Mouse (Mus musculus) kidney, embryonic 16.5 days (tissue): ENCODE measurements around the gene Slc37a3. TPM values are rescaled to one million over a fixed set of nuclear protein-coding genes. Genes with fewer than 3 reads are reported as not detected.
A peak's percentile ranks its signal among the peaks of the same experiment; 100 is the strongest.

Experiments
- ATAC-seq: fragments of 200-750 bp; cut with Nextera tagmentation; 2 replicates; pipeline ENCODE4 v1.8.0; 2017; ENCODE audit warnings: moderate TSS enrichment; ENCODE audit not compliant: low FRiP score, low TSS enrichment
- H3K27ac ChIP-seq: fragments of 300-500 bp; sonication (generic); 2 replicates; pipeline ENCODE4 v1.5.1; 2014; ENCODE audit warnings: low read length
- H3K27me3 ChIP-seq: fragments of 300-500 bp; sonication (generic); 2 replicates; pipeline ENCODE4 v1.6.1; 2014; ENCODE audit warnings: low read length, control low read depth, mixed read lengths; ENCODE audit not compliant: insufficient read depth
- H3K36me3 ChIP-seq: fragments of 300-500 bp; sonication (generic); 2 replicates; pipeline ENCODE4 v1.6.1; 2014; ENCODE audit warnings: low read length, control low read depth, mixed read lengths; ENCODE audit not compliant: insufficient read depth
- H3K4me1 ChIP-seq: fragments of 300-500 bp; sonication (generic); 2 replicates; pipeline ENCODE4 v1.6.1; 2014; ENCODE audit warnings: low read length, control low read depth, mixed read lengths; ENCODE audit not compliant: insufficient read depth
- H3K4me2 ChIP-seq: fragments of 300-500 bp; sonication (generic); replicated peaks from 2 replicates; pipeline ENCODE4 v1.6.1; 2014; ENCODE audit warnings: low read depth, low read length
- H3K4me3 ChIP-seq: fragments of 300-500 bp; sonication (generic); 2 replicates; pipeline ENCODE4 v1.5.1; 2014; ENCODE audit warnings: mild to moderate bottlenecking, low read length
- H3K9ac ChIP-seq: fragments of 300-500 bp; sonication (generic); replicated peaks from 2 replicates; pipeline ENCODE4 v1.6.1; 2014; ENCODE audit warnings: low read length
- H3K9me3 ChIP-seq: fragments of 300-500 bp; sonication (generic); 2 replicates; pipeline ENCODE4 v1.6.1; 2016; ENCODE audit warnings: low read length, control low read depth
- WGBS: fragments of 180-500 bp; shearing (Covaris S2); extraction: QIAGEN DNeasy Blood & Tissue Kit; methylation state at CpG from one replicate; pipeline ENCODE4 v1.1.7; 2014; 5-methylcytosine and 5-hydroxymethylcytosine counted together
- polyA plus RNA-seq: library from polyadenylated mRNA; unstranded; fragments of >200 nt; fragmentation: Nextera tagmentation; extraction: Ambion mirVana; gene quantifications from 2 replicates; pipeline ENCODE4 v1.2.1, GENCODE M21; 2015

Slc37a3 gene
- polyA plus RNA-seq, 1 experiment from 2014 or later = 57.7 TPM

DNA sequence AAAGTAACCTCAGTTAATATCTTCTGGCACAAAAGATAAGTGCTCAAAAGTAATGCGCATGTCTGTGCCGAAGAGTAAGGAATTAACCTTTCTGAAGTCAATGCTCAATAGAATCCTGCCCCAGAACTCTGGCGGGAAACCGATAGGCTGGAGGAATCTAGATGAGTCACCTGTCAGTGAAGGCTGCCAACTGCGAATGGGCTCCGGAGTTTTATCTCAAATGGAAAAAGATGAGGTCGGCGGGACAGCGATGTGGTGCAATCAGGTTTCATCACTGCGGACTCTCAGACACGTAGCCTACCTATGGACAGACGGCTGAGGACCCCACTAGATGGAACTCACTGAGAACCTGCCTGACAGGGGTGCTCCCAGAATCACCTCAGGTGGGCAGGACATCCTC is 63.0 kb downstream of the Slc37a3 start:
- Histone ChIP-seq H3K27ac (no peak overlapping the region), H3K9ac (no peak overlapping the region), H3K27me3 (no peaks in the 10 kb centered on the region), H3K36me3 (no peaks in the 10 kb centered on the region), H3K4me1 (peaks cover 2% of the 10 kb centered on the region; the same call in 1 of the 2 replicates), H3K4me3 (no peak overlapping the region), H3K9me3 (no peaks in the 10 kb centered on the region), H3K4me2 (no peak overlapping the region)
- WGBS = 90% methylated on average over 12 of the region's 12 CpGs
- no peak for ATAC-seq

DNA sequence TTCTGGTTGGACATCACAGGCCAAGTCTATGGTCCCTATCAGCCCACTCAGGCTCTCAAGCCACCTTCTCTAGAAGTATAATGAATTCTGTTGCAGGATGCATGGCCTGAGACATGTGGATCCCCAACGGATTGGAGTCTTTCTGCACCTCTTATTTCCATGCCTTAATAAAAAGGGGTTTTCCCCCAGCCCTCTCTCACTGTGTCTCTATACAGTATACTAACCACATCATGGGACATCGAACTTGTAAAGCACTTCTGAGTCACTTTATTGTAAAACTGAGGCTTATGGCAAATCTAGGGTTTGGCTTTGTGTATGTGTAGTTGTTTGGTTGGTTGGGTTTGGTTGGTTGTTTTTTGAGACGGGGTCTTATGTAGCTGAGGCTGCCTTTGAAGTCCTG is 65.7 kb downstream of the Slc37a3 start:
- Histone ChIP-seq H3K4me1 (no peaks in the 10 kb centered on the region), H3K36me3 (no peaks in the 10 kb centered on the region), H3K9ac (no peak overlapping the region), H3K4me2 (no peak overlapping the region), H3K9me3 (no peaks in the 10 kb centered on the region; the same call in 1 of the 2 replicates), H3K27me3 (no peaks in the 10 kb centered on the region), H3K4me3 (no peak overlapping the region), H3K27ac (no peak overlapping the region)
- 92% methylated on average over 3 of the region's 3 CpGs for WGBS
- no peak for ATAC-seq

GRCm38 (mm10) chr6:39304371-39304874 is 73.1 kb downstream of the Slc37a3 start:
- no peak overlapping the region for H3K4me3 ChIP-seq
- WGBS = 28% methylated on average over 6 of the region's 6 CpGs
- H3K9me3 ChIP-seq = no peaks in the 10 kb centered on the region; the same call in 1 of the 2 replicates
- no peaks in the 10 kb centered on the region for H3K36me3 ChIP-seq
- no peak overlapping the region for H3K4me2 ChIP-seq
- peaks cover 13% of the 10 kb centered on the region for H3K4me1 ChIP-seq
- peak overlapping the region; percentile 84 for H3K27ac ChIP-seq
- H3K9ac ChIP-seq = 0 out of 2 replicates have a peak overlapping the region, but pooled peaks have one; percentile 41
- H3K27me3 ChIP-seq = no peaks in the 10 kb centered on the region
- ATAC-seq = peak; percentile 87

- Histone ChIP-seq H3K9ac (no peak overlapping the region), H3K9me3 (no peaks in the 10 kb centered on the region), H3K4me1 (peaks cover 13% of the 10 kb centered on the region), H3K4me3 (no peak overlapping the region), H3K4me2 (no peak overlapping the region), H3K36me3 (no peaks in the 10 kb centered on the region), H3K27ac (no peak overlapping the region), H3K27me3 (no peaks in the 10 kb centered on the region)
- 69% methylated on average over 3 of the region's 3 CpGs for WGBS
- no peak for ATAC-seq
Observed at GRCm38 (mm10) chr6:39301484-39301883, 76.0 kb downstream of the Slc37a3 start.

DNA sequence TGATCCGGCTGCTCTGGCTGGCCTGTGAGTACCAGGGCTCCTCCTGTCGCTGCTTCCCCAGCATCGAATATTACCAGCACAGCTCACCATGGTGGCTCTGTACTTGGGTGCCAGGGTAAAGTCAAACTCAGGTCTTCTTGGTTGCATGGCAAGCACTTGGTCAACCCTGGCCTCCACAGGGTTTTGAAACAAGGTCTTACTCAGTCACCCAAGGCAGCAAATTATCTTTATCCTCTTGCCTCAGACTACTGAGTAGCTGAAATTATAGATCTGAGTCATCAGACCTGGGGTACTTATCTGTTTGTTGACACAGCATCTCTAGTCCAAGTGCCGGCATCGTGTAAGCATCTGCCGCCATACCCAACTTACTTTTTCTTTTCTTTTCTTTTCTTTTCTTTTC is 80.4 kb downstream of the Slc37a3 start:
- no peaks in the 10 kb centered on the region for H3K9me3 ChIP-seq
- H3K4me3 ChIP-seq = no peak overlapping the region
- no peak overlapping the region for H3K9ac ChIP-seq
- H3K4me1 ChIP-seq = peaks cover 5% of the 10 kb centered on the region; the same call in 1 of the 2 replicates
- H3K27ac ChIP-seq = no peak overlapping the region
- no peaks in the 10 kb centered on the region for H3K27me3 ChIP-seq
- H3K36me3 ChIP-seq = no peaks in the 10 kb centered on the region
- ATAC-seq = no peak
- WGBS = 95% methylated on average over 6 of the region's 6 CpGs
- H3K4me2 ChIP-seq = no peak overlapping the region

GRCm38 (mm10) chr6:39296474-39296873 is 81.0 kb downstream of the Slc37a3 start:
- H3K27me3 ChIP-seq = no peaks in the 10 kb centered on the region
- WGBS = 75% methylated on average over 4 of the region's 4 CpGs
- no peaks in the 10 kb centered on the region for H3K36me3 ChIP-seq
- H3K27ac ChIP-seq = peak overlapping the region; percentile 48; the same call in 1 of the 2 replicates
- peak overlapping the region; percentile 44; the same call in 1 of the 2 replicates for H3K4me2 ChIP-seq
- no peak overlapping the region for H3K4me3 ChIP-seq
- no peak overlapping the region for H3K9ac ChIP-seq
- H3K4me1 ChIP-seq = peaks cover 4% of the 10 kb centered on the region; the same call in 1 of the 2 replicates
- ATAC-seq = 0 out of 2 replicates have a peak, but pooled peaks have one; percentile 29
- H3K9me3 ChIP-seq = no peaks in the 10 kb centered on the region

DNA sequence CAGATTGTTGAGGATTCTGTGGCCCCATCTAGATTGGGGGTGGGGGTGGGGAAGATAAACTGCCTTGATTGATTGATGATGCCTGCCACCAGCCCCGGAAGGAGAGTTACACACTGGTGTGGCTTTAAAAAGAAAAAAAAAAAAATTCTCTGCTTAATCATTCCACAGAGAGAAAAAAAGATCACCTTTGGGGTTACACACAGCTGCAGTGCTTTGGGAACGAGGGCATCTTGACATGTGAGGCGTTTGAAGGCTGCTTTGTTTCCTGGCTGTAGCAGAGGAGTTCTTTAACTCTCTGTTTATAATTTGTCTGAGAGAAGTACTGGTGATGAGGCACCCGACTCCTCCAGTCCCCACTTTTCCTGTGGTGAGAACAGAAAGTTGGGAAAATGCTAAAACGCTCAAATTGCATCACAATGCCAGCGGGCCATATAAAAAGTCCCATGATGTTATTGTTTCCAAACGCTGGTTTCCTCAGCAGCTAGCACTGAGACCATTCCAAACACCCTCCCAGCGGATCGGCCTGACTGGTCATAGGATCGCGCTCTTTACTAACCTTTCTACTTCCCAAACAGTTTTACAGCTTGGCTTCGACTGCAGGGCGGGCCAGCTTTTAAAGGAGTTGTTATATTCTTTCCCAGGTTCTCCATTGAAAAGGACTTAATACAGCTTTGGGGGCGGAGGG is 81.6 kb downstream of the Slc37a3 start:
- H3K4me2 ChIP-seq = peak overlapping the region; percentile 44
- 6% methylated on average over 14 of the region's 14 CpGs for WGBS
- peak; percentile 65; the same call in 1 of the 2 replicates for ATAC-seq
- peaks cover 4% of the 10 kb centered on the region; the same call in 1 of the 2 replicates for H3K4me1 ChIP-seq
- H3K27me3 ChIP-seq = no peaks in the 10 kb centered on the region
- H3K4me3 ChIP-seq = peak overlapping the region; percentile 19
- H3K9ac ChIP-seq = 0 out of 2 replicates have a peak overlapping the region, but pooled peaks have one; percentile 3
- H3K36me3 ChIP-seq = no peaks in the 10 kb centered on the region
- no peaks in the 10 kb centered on the region for H3K9me3 ChIP-seq
- peak overlapping the region; percentile 48; the same call in 1 of the 2 replicates for H3K27ac ChIP-seq

DNA sequence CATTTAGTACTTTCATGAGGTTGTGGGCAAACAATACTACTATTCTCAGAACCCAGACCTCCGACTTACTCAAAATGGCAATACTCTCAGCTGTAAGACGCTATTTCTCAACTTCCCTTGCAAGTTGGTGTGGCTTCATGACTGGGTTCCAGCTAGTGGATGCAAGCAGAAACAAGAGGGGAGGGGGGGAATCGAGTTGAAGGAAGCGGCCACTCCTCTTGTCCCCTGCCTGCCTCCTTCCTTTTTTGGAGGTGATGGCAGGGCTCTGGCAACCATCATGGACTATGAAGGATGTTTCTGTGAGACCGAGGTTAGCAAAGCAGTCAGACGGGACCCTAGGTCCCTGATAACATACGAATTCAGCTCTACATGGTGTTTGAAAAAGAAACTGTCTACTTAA is 87.8 kb downstream of the Slc37a3 start:
- Histone ChIP-seq H3K9me3 (no peaks in the 10 kb centered on the region), H3K36me3 (no peaks in the 10 kb centered on the region), H3K27me3 (no peaks in the 10 kb centered on the region), H3K27ac (no peak overlapping the region), H3K9ac (no peak overlapping the region), H3K4me3 (no peak overlapping the region), H3K4me1 (no peaks in the 10 kb centered on the region), H3K4me2 (no peak overlapping the region)
- 75% methylated on average over 7 of the region's 7 CpGs for WGBS
- no peak for ATAC-seq

DNA sequence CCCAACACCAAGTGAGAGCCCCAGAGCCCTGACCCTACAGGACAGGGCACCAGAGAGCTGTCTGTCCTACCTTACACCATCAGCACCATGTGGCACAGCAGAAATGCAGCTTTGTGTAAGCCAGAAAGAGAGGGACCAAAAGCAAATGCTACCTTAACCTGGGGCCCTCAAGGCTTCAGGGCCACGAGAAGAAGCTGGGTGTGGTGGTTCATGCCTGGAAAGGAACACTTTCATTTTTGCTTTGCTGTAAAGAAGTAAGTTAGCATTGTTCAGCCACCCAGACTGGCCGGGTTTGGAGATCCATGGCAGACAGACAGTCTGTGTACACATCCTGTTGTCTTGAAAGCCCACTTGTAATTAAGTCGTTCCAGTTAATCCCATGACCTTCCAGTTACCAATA is 89.7 kb downstream of the Slc37a3 start:
- Histone ChIP-seq H3K36me3 (no peaks in the 10 kb centered on the region), H3K27ac (no peak overlapping the region), H3K4me1 (no peaks in the 10 kb centered on the region; the same call in 1 of the 2 replicates), H3K4me3 (no peak overlapping the region), H3K27me3 (no peaks in the 10 kb centered on the region), H3K4me2 (no peak overlapping the region), H3K9me3 (no peaks in the 10 kb centered on the region), H3K9ac (no peak overlapping the region)
- ATAC-seq = no peak
- WGBS = 81% methylated on average over 3 of the region's 3 CpGs

DNA sequence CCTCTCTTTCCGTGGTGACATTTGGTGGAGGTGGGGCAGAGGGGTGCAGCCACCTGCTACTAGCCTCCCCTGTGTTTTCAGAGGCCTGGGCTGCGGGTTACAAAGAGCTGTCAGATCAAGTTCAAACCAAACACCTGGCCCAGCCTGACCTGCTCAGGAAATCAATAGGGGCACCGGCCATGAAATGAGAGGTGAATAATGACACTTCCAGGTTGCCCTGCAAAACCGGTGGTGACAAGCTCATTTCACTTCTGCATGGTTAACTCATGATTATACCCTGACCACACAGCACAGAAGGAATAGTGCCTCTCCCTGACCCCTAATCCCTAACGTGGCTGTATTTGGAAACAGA is 90.8 kb downstream of the Slc37a3 start:
- peak; percentile 69 for ATAC-seq
- 16% methylated on average over 5 of the region's 5 CpGs for WGBS
- no peak overlapping the region for H3K4me3 ChIP-seq
- H3K9me3 ChIP-seq = no peaks in the 10 kb centered on the region
- H3K36me3 ChIP-seq = no peaks in the 10 kb centered on the region
- H3K4me1 ChIP-seq = no peaks in the 10 kb centered on the region; the same call in 1 of the 2 replicates
- H3K9ac ChIP-seq = no peak overlapping the region
- H3K27ac ChIP-seq = peak overlapping the region; percentile 55; the same call in 1 of the 2 replicates
- no peak overlapping the region for H3K4me2 ChIP-seq
- no peaks in the 10 kb centered on the region for H3K27me3 ChIP-seq
